Mouse (Mus musculus) right cerebral cortex, postnatal 25 days (tissue): Measurements from ENCODE around the gene Lrrc58.

Experiments used
- DNase-seq: peaks from one replicate; pipeline ENCODE4 v3.0.0; 2022

Lrrc58 gene

DNA sequence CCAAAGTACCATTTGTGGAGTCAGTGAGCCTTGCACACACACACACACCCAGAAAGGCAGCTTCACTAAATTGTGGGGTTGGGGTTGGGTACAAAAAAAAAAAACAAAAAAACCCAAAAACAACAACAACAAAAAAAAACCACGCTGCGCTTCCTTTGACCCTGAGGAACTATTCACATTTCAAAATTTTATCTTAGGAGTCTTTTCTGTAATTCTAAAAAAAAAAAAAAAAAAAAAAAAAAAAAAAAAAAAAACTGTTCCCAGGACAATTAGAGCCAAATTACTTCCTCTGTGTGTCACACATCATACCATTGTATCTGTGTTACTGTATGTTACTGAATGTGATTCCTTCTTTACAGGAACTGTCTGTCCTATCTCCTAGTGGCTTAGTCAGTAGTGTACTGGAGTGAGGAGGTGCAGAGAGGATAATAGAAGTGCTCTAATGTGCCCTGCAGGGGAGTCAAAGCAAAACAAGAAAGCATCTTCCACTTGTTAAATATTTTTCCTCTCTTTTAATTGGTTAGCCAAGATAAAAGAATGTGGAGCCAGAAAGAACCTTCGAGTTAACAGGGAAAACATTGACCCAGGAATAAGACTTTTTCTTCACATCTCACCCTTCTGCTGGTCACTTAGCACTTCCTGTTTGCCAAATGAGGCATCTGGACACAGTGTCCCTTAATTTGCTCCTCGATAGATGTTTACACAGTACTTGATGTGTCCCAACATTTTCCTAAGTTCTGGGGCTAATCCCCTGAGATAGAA is 1.5 kb downstream of the Lrrc58 start:
- DNase-seq: no peak

DNA sequence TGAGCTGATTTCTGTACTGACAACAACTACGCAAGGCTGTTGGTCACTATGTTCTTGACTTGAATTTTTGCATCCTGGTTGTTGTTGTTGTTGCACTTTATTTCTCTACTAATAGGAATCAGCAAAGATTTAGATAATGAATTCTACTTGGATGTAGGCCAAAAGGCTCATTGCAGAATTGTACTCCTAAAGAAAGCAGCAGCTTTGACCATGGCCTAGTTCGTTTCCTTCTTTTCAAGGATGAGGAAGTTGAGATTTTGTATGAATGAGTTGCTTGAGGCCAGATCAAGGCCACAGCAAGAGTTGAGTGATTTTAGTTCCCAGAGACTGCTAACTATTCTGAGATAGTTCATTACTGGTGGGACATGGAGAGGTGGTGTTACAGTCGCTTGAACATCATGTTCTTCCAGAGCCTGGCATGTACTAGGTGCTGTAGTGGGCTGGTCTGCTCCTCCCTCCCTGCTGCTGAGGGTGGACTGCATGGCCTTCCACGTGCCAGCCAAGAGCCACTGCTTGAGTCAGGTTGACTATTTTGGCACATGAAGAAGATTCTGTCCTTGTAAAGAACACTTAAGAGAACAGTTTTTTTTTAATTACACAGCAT is 3.0 kb downstream of the Lrrc58 start:
- no peak for DNase-seq

DNA sequence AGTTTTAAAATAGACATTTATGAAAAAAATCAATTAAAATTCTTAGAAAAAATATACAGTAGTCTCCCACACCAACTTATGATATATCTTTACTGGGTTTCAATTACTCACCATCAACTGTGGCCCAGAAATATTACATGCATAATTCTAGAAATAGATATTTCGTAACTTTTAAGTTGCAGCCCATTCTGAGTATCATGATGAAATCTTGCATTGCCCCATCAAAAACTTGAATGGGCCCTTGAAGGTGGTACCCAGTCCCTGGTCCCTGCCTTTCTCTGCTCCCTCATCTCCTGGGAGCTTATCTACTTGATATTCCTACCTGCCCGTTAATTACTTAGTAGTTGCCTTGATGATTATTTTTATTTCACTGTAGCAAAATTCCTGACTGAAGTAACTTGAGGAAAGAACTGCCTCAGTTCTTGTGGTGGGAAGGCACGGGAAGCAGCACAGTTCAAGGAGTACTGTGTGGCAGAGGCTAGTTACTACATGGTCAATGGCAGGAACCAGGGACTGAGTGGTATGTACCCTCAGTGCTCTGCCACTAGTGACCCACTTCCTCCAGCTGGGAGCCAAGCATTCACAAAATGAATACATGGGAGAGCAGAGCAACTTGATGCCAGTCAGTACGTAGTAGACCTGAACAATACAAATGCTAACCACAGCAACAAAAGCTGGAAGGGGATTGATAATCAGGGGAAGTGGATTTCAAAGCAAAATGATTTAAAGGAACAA is 6.5 kb downstream of the Lrrc58 start:
- DNase-seq: no peak

DNA sequence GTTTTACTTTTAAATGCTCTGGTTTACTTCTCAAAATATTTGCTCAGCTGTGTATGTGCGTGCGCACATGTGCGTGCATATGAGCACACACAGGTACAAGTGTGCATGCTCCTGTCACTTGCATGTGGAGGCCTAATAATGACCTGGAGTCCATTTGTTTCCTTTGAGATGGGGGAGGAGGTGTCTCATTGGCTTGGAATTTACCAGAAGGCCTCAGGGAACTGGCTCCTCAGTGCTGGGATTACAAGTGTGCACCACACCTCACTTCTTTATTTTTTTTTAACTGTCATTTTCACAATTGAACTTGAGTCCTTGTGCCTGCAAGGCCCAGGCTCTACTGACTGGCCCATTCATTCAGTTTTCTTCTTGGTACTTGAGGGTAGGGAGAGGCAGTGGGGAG is 9.2 kb downstream of the Lrrc58 start:
- DNase-seq: no peak

DNA sequence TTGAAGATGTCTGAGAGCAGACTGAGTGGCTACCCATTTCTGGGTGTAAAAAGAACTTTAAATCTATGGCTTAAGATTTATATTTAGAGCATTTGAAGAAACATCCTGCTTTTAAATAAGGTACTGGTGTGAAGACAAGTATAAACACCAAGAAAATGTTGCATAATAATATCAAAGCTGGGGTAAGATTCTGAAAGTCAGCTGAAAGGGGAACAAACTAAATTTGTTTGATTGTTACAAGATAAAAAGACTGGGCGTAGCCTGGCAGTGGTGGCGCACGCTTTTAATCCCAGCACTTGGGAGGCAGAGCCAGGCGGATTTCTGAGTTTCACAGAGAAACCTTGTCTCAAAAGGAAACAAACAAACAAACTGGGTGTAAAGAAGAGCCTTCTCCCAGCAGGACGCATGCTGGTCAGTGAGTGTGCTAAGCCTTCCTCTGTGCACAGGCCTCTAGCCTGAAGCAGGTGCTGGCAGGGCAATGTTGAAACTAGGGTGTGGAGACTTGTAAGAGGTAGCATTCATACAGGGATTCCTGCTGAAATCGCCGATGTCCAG is 10.8 kb downstream of the Lrrc58 start:
- no peak for DNase-seq

DNA sequence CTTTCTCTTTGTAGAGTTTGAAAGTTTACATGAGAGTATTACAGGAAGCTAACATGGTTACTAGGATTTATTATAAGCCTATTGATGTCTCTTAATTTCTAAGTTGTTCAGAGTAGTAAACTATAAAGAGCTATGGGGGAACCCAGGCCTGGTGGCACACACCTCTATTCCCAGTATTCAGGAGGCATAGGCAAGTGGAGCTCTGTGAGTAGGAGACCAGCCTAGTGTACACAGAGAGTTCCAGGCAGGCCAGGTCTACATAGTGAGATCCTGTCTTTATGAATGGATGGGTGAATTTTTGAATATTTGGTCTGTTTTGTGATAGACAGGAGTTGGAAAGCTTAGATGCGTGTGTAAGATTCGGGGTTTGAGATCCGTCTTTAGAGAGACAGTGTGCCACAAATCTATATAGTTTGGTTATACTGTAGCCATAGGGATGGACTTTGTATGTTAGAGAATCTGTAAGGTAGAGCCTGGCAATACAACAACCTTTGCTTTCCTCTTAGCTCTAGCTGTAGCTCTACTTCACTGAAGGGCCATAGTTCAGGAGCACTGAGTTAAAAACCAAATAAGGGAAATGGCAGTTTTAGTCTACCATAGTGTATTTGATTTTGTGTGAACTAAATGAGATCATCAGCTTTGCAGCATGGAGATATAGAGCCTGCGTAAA is 11.7 kb downstream of the Lrrc58 start:
- no peak for DNase-seq

DNA sequence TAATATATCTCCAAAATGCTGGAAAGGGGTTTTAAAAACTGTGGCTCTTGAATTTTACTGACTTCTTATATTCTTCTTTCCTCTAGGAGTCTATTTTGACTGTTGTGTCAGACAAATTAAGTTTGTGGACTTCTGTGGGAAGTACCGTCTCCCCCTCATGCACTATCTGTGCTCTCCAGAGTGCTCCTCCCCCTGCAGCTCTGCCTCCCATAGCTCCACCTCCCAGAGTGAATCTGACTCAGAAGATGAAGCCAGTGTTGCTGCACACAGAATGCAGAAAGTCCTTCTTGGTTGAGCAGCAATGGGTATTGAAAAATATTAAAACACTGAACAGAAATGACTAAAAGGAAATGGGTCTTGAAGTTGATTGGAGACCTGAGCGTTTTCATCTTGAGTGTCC is 13.0 kb downstream of the Lrrc58 start:
- DNase-seq: no peak

DNA sequence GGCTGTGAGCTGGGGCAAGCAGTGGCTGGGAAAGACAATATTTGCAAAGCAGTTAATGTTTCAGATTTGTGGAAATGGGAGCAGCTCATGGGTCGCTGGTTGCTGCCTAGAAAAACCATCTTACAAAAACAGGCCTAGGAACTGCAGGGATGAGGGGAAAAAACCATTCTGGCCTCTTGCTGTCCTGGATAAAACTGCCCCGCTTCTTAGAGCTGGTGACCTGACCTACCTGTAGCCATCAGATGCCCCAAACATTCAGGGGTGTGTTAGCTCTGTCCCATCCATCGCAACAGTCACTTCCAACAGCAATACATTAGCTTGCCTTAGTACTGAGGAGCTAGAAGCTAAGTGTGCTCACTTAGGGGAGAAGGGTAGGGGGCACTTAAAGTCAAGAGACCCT is 20.8 kb downstream of the Lrrc58 start:
- no peak for DNase-seq

DNA sequence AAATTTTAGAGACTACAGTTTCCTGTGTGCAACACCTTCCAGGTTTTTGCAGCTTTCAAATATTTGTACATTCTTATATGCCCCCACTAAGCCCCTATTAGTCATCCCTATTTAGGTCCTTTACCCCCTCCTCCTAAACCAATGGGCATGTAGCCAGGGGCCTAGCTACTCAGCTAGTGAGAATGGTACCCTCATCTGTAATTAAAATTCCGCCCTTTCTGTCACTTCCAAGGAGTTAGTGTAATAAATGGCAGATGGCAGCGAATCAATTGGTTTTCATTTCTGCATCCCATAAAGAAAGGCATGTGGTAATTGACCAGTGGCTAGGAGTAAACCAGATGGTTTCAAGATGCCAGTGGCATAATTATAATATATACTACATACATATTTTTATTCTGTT is 24.5 kb downstream of the Lrrc58 start:
- DNase-seq: no peak

DNA sequence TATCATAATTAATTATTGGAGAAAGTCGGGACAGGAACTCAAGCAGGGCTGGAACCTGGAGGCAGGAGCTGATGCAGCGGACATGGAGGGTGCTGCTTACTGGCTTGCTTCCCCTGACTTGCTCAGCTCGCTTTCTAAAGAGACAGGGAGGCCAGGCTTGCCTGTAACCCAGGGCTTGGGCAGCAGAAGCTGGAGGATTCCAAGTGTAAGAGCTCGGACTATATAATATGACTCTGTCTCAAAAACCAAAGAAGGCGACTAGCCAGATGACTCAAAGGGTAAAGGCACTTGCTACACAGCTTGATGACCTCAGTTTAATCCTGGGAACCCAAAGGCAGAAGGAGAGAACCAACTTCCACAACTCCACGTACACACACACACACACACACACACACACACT is 25.2 kb downstream of the Lrrc58 start:
- no peak for DNase-seq

DNA sequence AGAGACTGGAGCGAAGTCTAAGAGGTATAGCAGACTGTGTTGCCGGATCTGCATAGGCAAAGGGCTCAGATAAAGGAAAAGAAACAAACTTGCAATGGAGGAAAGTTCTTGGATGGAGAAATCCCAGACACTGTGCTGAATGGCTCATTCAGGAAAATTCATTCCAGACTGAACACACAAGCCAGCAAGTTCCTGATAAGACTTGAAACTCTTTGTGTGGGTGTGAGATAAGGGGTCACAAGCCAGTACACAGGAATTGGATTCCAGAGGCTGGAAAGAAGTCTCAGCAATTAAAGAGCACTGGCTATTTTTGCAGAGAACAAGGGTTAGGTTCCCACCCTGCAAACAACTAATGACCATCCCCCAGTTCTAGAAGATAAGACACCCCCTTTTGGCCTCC is 25.8 kb downstream of the Lrrc58 start:
- DNase-seq: no peak

DNA sequence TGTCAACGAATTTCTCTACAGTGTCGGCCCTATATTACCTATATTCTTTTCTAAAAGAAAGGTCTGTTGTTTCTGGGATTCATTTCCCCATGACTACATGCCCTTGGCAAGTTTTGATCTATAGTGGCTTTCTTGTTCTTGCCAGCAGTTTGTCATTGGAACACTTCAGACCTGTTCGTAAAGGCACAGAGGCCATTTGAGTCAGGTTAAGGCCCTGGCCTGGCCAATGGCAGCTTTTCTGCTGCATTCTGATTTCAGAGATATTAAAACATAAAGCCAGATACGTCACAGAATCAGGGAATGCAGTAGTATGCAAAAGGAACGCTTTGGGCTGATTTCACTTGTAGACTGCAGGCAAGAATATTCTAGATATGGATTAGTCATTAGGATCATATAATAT is 30.6 kb downstream of the Lrrc58 start:
- DNase-seq: no peak

DNA sequence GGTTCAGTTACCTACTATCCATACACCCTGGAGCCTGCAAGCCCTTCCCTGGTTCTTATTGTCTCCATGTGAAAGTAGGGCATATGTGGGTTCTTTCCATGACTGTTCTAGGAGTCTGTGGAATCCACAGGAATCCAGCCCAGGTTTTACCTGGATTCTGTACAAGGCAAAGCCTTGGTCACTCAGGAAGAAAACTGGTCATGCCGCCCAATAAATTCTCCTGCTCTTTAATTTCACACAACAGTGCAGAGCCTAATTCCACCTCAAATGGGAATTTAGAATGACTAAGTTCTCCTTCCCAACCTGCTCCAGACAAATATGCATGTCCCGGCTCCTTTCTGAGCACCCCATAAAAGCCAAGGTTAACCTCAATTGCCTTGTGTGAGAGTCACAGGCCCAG is 31.2 kb downstream of the Lrrc58 start:
- DNase-seq: no peak

DNA sequence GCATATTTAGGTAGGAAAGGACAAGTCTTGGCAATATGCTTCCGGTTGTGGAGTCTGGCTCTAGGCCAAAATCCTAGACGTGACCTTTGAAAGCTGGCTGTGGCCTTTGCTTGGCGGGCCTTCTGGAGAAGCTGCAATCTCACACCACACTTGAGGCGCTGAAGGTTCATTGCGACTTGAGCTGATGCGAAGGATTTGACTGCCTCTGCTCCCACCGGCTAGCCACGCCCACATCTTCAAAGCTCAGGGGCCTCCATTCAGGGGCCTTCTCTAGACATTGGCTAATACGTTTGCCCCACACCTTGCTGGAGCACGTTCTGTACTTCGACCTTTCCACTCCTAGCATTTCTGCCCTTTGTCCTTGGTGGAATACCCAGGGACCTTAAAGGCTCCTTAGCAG is 33.1 kb downstream of the Lrrc58 start:
- DNase-seq: no peak

DNA sequence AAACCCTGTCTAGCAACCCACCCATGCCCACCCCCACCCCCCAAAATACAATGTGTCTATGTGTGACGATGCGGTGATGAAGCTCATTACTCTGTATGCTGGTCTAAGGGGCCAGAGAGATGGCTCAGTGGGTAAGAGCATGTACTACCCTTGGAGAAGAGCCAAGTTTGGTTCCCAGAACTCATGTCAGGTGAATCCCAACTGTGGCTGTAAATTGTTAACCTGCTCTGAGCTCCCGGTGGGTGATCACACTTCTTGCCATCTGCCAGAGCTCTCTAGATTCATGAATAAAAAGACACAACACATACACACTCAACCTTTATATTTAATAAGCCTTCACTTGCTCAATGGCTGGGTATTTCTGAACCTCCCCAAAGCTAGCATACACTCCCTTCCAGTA is 38.3 kb downstream of the Lrrc58 start:
- DNase-seq: no peak

DNA sequence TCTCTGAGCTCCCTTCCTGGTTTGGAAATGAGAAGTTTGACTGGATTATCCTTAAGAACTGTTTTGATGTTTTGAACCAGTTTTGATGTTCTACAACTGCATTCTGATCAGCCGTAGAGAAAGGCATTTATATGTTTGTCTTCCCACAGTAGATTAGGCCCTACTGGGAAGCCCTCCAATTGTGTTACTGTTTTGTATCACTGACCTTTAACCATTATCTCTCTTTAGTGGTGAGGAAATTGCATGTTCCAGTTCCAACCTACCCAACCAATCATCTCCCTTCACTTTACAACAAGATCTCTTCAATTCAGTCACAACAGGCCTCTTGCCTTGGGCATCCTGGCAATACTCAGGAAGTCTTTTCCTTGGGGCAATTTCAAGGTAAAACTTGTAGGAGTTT is 42.9 kb downstream of the Lrrc58 start:
- no peak for DNase-seq

DNA sequence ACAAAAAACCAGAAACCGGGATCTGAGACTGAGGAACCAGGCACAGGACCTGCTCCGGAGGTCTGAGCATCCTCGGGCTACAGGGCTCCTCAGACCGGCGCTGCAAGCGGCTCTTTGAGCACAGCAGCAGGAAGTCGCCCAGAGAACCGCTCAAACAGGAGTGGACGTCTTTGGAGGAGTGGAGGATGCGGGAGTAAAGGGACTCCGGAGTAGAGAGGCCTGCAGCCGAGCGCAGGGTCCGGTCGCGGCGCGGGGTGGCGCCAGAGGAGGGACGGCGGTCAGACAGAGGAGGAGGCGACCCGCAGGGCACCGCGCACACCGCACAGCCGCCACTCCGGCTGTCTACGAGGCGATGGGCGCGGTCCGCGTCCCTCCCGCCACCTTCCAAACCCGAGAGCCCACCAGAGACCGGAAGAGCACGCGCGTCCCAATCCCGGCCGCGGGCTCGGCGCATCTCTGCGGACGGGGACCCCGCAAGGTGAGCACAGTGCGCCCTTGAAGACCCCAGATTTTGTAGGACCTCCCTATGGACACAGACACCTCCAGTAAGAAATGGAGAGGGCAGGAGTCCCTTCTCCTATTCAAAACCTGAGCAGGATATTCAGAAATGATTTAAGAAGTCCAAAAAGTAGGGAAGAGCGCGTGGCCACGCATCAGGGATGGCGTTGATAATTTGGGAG is 48.1 kb downstream of the Lrrc58 start, which contains the start of gene Gpr156:
Gene Gpr156 (plus strand): TSS at position 359 of the 680 bp plus-strand sequence.
- DNase-seq: peak; percentile 47

DNA sequence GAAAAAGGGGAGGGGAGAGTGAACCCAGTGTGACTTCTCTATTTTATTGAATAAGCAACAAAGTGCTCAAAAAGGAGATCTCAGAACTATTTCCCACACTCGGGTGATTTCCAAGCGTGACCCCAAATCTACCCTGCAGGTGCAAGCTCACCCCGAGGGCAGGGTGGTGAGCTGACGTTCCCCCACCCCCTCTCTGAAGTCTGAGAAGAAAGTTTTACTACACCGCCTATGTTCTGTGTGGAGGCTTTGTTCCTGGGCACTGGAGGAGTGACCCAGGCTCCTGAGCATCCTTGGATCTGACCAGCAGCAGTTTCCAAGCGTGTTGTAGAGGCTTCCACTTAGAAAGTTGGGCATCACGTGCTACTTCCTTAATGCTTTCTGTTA is 48.6 kb downstream of the Lrrc58 start:
- DNase-seq: no peak

DNA sequence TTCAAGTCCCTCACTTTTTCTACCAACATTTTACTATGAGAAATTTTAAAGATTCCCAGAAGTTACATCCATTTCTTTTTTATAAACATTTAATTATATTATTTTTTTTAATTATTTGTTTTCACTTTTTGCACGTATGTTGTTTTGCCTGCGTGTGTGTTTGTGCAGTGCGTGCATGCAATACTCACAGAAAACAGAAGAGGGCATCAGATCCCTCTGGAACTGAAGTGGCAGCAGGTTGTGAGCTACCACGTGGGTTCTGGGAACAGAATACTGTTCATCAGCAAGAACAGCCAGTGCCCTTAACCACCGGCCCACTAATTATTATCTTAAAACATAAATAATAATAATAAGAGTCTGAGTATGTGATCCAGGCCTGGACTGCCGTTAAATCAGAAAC is 50.8 kb downstream of the Lrrc58 start:
- no peak for DNase-seq

DNA sequence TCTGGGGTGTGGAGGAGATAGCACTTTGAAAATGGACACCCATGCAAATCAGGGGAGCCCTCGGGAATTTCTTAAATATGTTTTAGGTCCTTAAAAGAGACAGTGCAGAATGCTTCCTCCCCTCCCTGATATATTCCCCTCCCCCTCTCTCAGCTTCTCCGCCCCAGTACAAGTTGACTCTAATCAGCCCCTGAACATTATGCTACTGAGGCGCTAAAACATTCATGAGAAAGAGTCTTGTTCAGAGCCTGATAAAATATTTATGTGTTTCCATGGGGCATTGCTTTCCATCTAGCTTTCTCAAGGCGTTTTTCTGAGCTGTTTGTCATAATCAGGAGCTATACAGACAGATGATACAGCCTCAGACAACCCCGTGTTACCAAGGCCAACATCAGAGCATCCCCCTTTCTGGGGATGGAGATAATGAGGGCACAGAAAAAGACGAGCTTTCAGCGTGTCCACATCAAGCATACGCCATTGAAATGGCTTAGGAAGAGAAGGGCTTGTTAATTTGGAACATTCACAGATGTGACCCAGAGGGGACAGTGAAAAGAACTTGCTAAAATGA is 52.7 kb downstream of the Lrrc58 start:
- DNase-seq: no peak

DNA sequence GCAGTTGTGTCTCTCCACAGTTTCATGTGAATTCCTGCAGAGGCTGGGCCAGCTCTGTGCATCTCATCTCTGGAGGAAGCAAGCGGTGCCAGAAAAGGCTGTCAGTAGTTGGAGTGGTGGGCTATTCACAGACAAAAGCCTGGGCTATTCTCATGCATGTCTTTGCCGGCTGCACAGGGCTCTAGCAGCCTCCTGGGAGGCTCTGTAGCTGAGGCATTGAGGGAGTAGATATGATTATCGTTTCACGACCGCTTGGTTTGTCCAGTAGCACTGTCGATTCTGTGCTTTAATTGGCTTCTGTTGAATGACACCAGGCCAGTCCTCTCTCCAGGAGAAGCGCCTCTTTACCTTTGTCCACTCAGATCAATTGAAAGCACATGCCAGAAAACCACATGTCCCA is 57.9 kb downstream of the Lrrc58 start:
- no peak for DNase-seq

DNA sequence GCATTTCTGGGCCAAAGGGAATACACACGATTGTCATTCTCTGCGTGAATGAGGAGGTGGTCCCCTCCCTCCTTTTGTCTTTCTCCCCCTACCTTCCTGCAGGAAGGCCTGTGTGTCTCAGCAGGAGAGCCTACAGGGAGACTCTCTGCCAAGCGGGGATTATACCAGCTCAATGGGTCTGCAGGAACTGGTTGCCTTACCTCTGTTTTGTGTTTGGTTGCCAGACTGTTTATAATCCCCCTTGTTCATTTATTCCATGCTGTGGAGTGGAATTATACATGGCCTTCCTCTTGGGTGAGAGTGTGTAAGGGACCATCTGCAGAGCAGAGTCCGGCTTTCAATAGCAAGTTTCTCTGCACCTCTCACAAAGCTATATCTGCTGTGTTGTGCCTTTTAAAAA is 58.9 kb downstream of the Lrrc58 start:
- DNase-seq: no peak
